In genomic region chr2:20779484-20780381, GRCm38 (mm10) we compare ENCODE assay signal across 8 mouse cellular contexts.
DNase-seq lines count a peak whose midpoint lies in the region; ATAC-seq and TF ChIP-seq lines count a peak whose summit lies in the region.

No protein-coding gene starts in this region.

- no peaks in the 10 kb centered on the region; the same call in 1 of the 2 replicates for H3K36me3 ChIP-seq in heart, adult 2 months (ENCODE audit: control insufficient read depth, insufficient read depth, low read length)
- H3K36me3 ChIP-seq in forebrain, embryonic 11.5 days (ENCODE audit: control insufficient read depth, insufficient read depth, low read length) = no peaks in the 10 kb centered on the region
- no peaks in the 10 kb centered on the region for H3K36me3 ChIP-seq in hindbrain, embryonic 15.5 days
- H3K36me3 ChIP-seq in midbrain, embryonic 11.5 days (ENCODE audit: control insufficient read depth, insufficient read depth, low read length) = no peaks in the 10 kb centered on the region
- 0 out of 2 replicates have a peak, but pooled peaks cover 14% of the 10 kb centered on the region for H3K36me3 ChIP-seq in stomach, embryonic 15.5 days

- H3K27ac ChIP-seq in heart, adult 2 months = no peak overlapping the region
- no peak overlapping the region for H3K27ac ChIP-seq in forebrain, embryonic 11.5 days (ENCODE audit: low read depth, low read length)
- H3K27ac ChIP-seq in hindbrain, embryonic 15.5 days (replicated peaks) = no peak overlapping the region
- H3K27ac ChIP-seq in midbrain, embryonic 11.5 days (ENCODE audit: low read depth, low read length) = no peak overlapping the region
- no peak overlapping the region for H3K27ac ChIP-seq in stomach, embryonic 15.5 days

- intact Hi-C loops in heart, adult 2 months (cut with DNase I) = loop anchor here (5.0 to 10.0 kb wide), 4 partner anchors 107 to 502 kb away; no protein-coding TSS in a partner anchor
- intact Hi-C loops in heart, postnatal 25 days (cut with DNase I) = loop anchor here (5.0 to 10.0 kb wide), 4 partner anchors 107 to 1365 kb away; no protein-coding TSS in a partner anchor

- H3K27me3 ChIP-seq in heart, adult 2 months (ENCODE audit: control insufficient read depth, insufficient read depth, low read length) = no peaks in the 10 kb centered on the region
- H3K27me3 ChIP-seq in forebrain, embryonic 11.5 days (ENCODE audit: control insufficient read depth, insufficient read depth, low read length) = no peaks in the 10 kb centered on the region
- no peaks in the 10 kb centered on the region for H3K27me3 ChIP-seq in hindbrain, embryonic 15.5 days
- H3K27me3 ChIP-seq in midbrain, embryonic 11.5 days (ENCODE audit: control insufficient read depth, insufficient read depth, low read length) = no peaks in the 10 kb centered on the region
- no peaks in the 10 kb centered on the region for H3K27me3 ChIP-seq in stomach, embryonic 15.5 days (replicated peaks)

- H3K79me2 ChIP-seq in heart, adult 2 months (replicated peaks; ENCODE audit: control insufficient read depth, insufficient read depth, low read length) = no peaks in the 10 kb centered on the region

- TF ChIP-seq POLR2A in heart, adult 2 months (IDR thresholded peaks at IDR 0.05; ENCODE audit: insufficient read depth, low read depth, low read length) = no peak

- H3K9me3 ChIP-seq in forebrain, embryonic 11.5 days (ENCODE audit: control insufficient read depth, low read length) = no peaks in the 10 kb centered on the region
- H3K9me3 ChIP-seq in hindbrain, embryonic 15.5 days = no peaks in the 10 kb centered on the region
- no peaks in the 10 kb centered on the region for H3K9me3 ChIP-seq in midbrain, embryonic 11.5 days (ENCODE audit: control insufficient read depth, low read length)
- no peaks in the 10 kb centered on the region for H3K9me3 ChIP-seq in stomach, embryonic 15.5 days

- peak; percentile 89 for TF ChIP-seq CTCF in heart, adult 2 months (IDR thresholded peaks at IDR 0.05)

- H3K4me1 ChIP-seq in heart, adult 2 months (ENCODE audit: control insufficient read depth, insufficient read depth, low read length) = no peaks in the 10 kb centered on the region; the same call in 1 of the 2 replicates
- H3K4me1 ChIP-seq in forebrain, embryonic 11.5 days (replicated peaks; ENCODE audit: control insufficient read depth, insufficient read depth, low read length) = 0 out of 2 replicates have a peak, but pooled peaks cover 2% of the 10 kb centered on the region
- H3K4me1 ChIP-seq in hindbrain, embryonic 15.5 days (replicated peaks) = no peaks in the 10 kb centered on the region
- no peaks in the 10 kb centered on the region for H3K4me1 ChIP-seq in midbrain, embryonic 11.5 days (ENCODE audit: control insufficient read depth, insufficient read depth, low read length)
- no peaks in the 10 kb centered on the region for H3K4me1 ChIP-seq in stomach, embryonic 15.5 days

- 39% methylated on average over 6 of the region's 6 CpGs for WGBS in heart, adult 2 months
- 35% methylated on average over 6 of the region's 6 CpGs for WGBS in forebrain, embryonic 11.5 days
- WGBS in hindbrain, embryonic 15.5 days = 34% methylated on average over 6 of the region's 6 CpGs
- 37% methylated on average over 6 of the region's 6 CpGs for WGBS in midbrain, embryonic 11.5 days
- 39% methylated on average over 6 of the region's 6 CpGs for WGBS in stomach, embryonic 15.5 days

- no peak overlapping the region for H3K9ac ChIP-seq in heart, adult 2 months (ENCODE audit: low read depth, low read length)
- no peak overlapping the region for H3K9ac ChIP-seq in forebrain, embryonic 11.5 days (ENCODE audit: low read length)
- H3K9ac ChIP-seq in hindbrain, embryonic 15.5 days = no peak overlapping the region
- no peak overlapping the region for H3K9ac ChIP-seq in midbrain, embryonic 11.5 days (ENCODE audit: low read length)
- no peak overlapping the region for H3K9ac ChIP-seq in stomach, embryonic 15.5 days

- 0 out of 2 replicates have a peak, but pooled peaks have one; percentile 37 for TF ChIP-seq EP300 in heart, adult 2 months (IDR thresholded peaks at IDR 0.05; ENCODE audit: insufficient read depth, low read depth, low read length)

- H3K4me3 ChIP-seq in heart, adult 2 months = no peak overlapping the region
- H3K4me3 ChIP-seq in forebrain, embryonic 11.5 days (ENCODE audit: low read depth, low read length) = no peak overlapping the region
- no peak overlapping the region for H3K4me3 ChIP-seq in hindbrain, embryonic 15.5 days
- no peak overlapping the region for H3K4me3 ChIP-seq in midbrain, embryonic 11.5 days (ENCODE audit: low read depth, low read length)
- no peak overlapping the region for H3K4me3 ChIP-seq in stomach, embryonic 15.5 days (replicated peaks)

- peak; percentile 19 to 26 for DNase-seq in heart, adult 2 months
- no peak for DNase-seq in heart, postnatal 25 days (ENCODE audit: low spot score)
- DNase-seq in c-Kit-positive CD71-positive TER-119-negative erythroid progenitor cells, embryonic 14.5 days (ENCODE audit: low read depth) = peak; percentile 20
- peak; percentile 72 for DNase-seq in forebrain, embryonic 11.5 days (ENCODE audit: low spot score)
- DNase-seq in layer of hippocampus, postnatal 25 days (ENCODE audit: extremely low spot score in 1 of 2, low spot score in 1 of 2) = peak; percentile 40 to 68
- peak; percentile 95 for DNase-seq in midbrain, embryonic 11.5 days (ENCODE audit: low spot score, missing footprints)

- no peak overlapping the region for H3K4me2 ChIP-seq in forebrain, embryonic 11.5 days (ENCODE audit: low read depth, low read length, severe bottlenecking)
- no peak overlapping the region for H3K4me2 ChIP-seq in hindbrain, embryonic 15.5 days
- no peak overlapping the region for H3K4me2 ChIP-seq in midbrain, embryonic 11.5 days
- no peak overlapping the region for H3K4me2 ChIP-seq in stomach, embryonic 15.5 days

- ATAC-seq in forebrain, embryonic 11.5 days (replicated peaks; ENCODE audit: low FRiP score) = peak; percentile 71
- peak; percentile 82 for ATAC-seq in hindbrain, embryonic 15.5 days (ENCODE audit: low FRiP score, low read depth)
- ATAC-seq in midbrain, embryonic 11.5 days (ENCODE audit: low FRiP score) = peak; percentile 87
- ATAC-seq in stomach, embryonic 15.5 days (ENCODE audit: insufficient read depth, low FRiP score, low read depth) = peak; percentile 55; the same call in 1 of the 2 replicates
